Mouse (Mus musculus) MEL (cell line): ENCODE measurements at regions not wholly inside any gene's neighbourhood (a gene's known extent, or its start where the extent isn't known, plus 50 kb on each side); places are given as distances from the start of the nearest gene placed in this dataset.

Source experiments
- DNase-seq: peaks from one replicate; pipeline ENCODE4 v3.0.0; 2011; ENCODE audit warnings: low read depth, low spot score
- H3K27ac ChIP-seq: 2 replicates; pipeline ENCODE4 v1.5.1; 2012; ENCODE audit warnings: low read depth, mild to moderate bottlenecking, control low read depth, low read length, moderate library complexity; ENCODE audit not compliant: control insufficient read depth
- H3K27me3 ChIP-seq, 2 experiments: fragments of 150-350 bp in 1 of 2; sonication (generic) in 1 of 2; 2 replicates each; pipeline ENCODE4 v1.6.1; 2012; ENCODE audit warnings: low read length in 2 of 2, mild to moderate bottlenecking in 2 of 2, improper control_type of control experiment in 1 of 2, moderate library complexity in 1 of 2; ENCODE audit not compliant: insufficient read depth in 2 of 2, control insufficient read depth in 1 of 2
- H3K36me3 ChIP-seq, 2 experiments: 2 replicates each; pipeline ENCODE4 v1.6.1; 2012 to 2014; ENCODE audit warnings: low read length in 2 of 2, improper control_type of control experiment in 1 of 2, inconsistent platforms in 1 of 2, mild to moderate bottlenecking in 1 of 2; ENCODE audit not compliant: insufficient read depth in 2 of 2, control insufficient read depth in 1 of 2
- H3K4me1 ChIP-seq, 2 experiments: fragments of 150-350 bp in 1 of 2; sonication (generic) in 1 of 2; 2 replicates each; pipeline ENCODE4 v1.6.1; 2012; ENCODE audit warnings: low read length in 2 of 2, improper control_type of control experiment in 1 of 2, mild to moderate bottlenecking in 1 of 2; ENCODE audit not compliant: insufficient read depth in 2 of 2, control insufficient read depth in 1 of 2
- H3K4me3 ChIP-seq, 2 experiments: fragments of 150-350 bp in 1 of 2; sonication (generic) in 1 of 2; 2 replicates each; pipeline ENCODE4 v1.5.1; 2012; ENCODE audit warnings: low read depth in 2 of 2, low read length in 2 of 2, mild to moderate bottlenecking in 2 of 2, moderate library complexity in 2 of 2, control low read depth in 1 of 2, improper control_type of control experiment in 1 of 2; ENCODE audit not compliant: control insufficient read depth in 1 of 2, insufficient read depth in 1 of 2
- H3K79me2 ChIP-seq: 2 replicates; pipeline ENCODE4 v1.6.1; 2012; ENCODE audit warnings: mild to moderate bottlenecking, low read length, moderate library complexity; ENCODE audit not compliant: control insufficient read depth, poor library complexity, insufficient read depth
- H3K9ac ChIP-seq: 2 replicates; pipeline ENCODE4 v1.6.1; 2012; ENCODE audit warnings: low read depth, mild to moderate bottlenecking, control low read depth, low read length, moderate library complexity; ENCODE audit not compliant: control insufficient read depth, poor library complexity, severe bottlenecking
- H3K9me3 ChIP-seq: fragments of 150-350 bp; sonication (generic); replicated peaks from 2 replicates; pipeline ENCODE4 v1.6.1; 2012; ENCODE audit warnings: mild to moderate bottlenecking, low read length, improper control_type of control experiment, moderate library complexity; ENCODE audit not compliant: insufficient read depth
- CTCF ChIP-seq, 3 experiments: IDR thresholded peaks in 2 of 3; conservative IDR thresholded peaks in 1 of 3; 2 replicates each; pipeline ENCODE4 v1.5.1; 2011 to 2012; ENCODE audit warnings: low read length in 3 of 3, low read depth in 2 of 3, mild to moderate bottlenecking in 2 of 3, improper control_type of control experiment in 1 of 3, inconsistent platforms in 1 of 3, mixed read lengths in 1 of 3, moderate library complexity in 1 of 3; ENCODE audit not compliant: control insufficient read depth in 1 of 3, insufficient read depth in 1 of 3, poor library complexity in 1 of 3, severe bottlenecking in 1 of 3
- E2F4 ChIP-seq: IDR thresholded peaks from 2 replicates; pipeline ENCODE4 v1.6.1; 2011; ENCODE audit warnings: low read depth, low read length, improper control_type of control experiment, borderline replicate concordance
- ETS1 ChIP-seq: IDR thresholded peaks from 2 replicates; pipeline ENCODE4 v1.6.1; 2012; ENCODE audit warnings: low read depth, mild to moderate bottlenecking, inconsistent platforms, low read length, improper control_type of control experiment, moderate library complexity
- GABPA ChIP-seq: IDR thresholded peaks from 2 replicates; pipeline ENCODE4 v1.6.1; 2012; ENCODE audit warnings: low read depth, mild to moderate bottlenecking, inconsistent platforms, low read length, improper control_type of control experiment, moderate library complexity
- HCFC1 ChIP-seq: IDR thresholded peaks from 2 replicates; pipeline ENCODE4 v1.6.1; 2012; ENCODE audit warnings: low read depth, mild to moderate bottlenecking, inconsistent platforms, low read length, improper control_type of control experiment, moderate library complexity
- JUND ChIP-seq: IDR thresholded peaks from 2 replicates; pipeline ENCODE4 v1.6.1; 2011; ENCODE audit warnings: low read depth, mild to moderate bottlenecking, improper control_type of control experiment, low read length
- MAFK ChIP-seq: IDR thresholded peaks from 2 replicates; pipeline ENCODE4 v1.6.1; 2011; ENCODE audit warnings: low read depth, mild to moderate bottlenecking, low read length, improper control_type of control experiment, borderline replicate concordance
- MAZ ChIP-seq: IDR thresholded peaks from 2 replicates; pipeline ENCODE4 v1.6.1; 2012; ENCODE audit warnings: low read depth, mild to moderate bottlenecking, inconsistent platforms, low read length, improper control_type of control experiment
- MEF2A ChIP-seq: IDR thresholded peaks from 2 replicates; pipeline ENCODE4 v1.6.1; 2014; ENCODE audit warnings: low read depth, mild to moderate bottlenecking, inconsistent platforms, low read length, improper control_type of control experiment; ENCODE audit not compliant: poor library complexity, insufficient replicate concordance, severe bottlenecking; ENCODE audit errors: extremely low read depth
- MYB ChIP-seq: IDR thresholded peaks from 2 replicates; pipeline ENCODE4 v1.6.1; 2011; ENCODE audit warnings: mild to moderate bottlenecking, low read depth, low read length, improper control_type of control experiment
- NELFE ChIP-seq: IDR thresholded peaks from 2 replicates; pipeline ENCODE4 v1.6.1; 2011; ENCODE audit warnings: low read depth, low read length, improper control_type of control experiment
- NRF1 ChIP-seq: IDR thresholded peaks from 2 replicates; pipeline ENCODE4 v1.6.1; 2014; ENCODE audit warnings: low read depth, mild to moderate bottlenecking, inconsistent platforms, low read length, improper control_type of control experiment, moderate library complexity; ENCODE audit not compliant: poor library complexity, insufficient read depth, severe bottlenecking
- POLR2AphosphoS2 ChIP-seq: IDR thresholded peaks from 2 replicates; pipeline ENCODE4 v1.6.1; 2011; ENCODE audit warnings: low read length, improper control_type of control experiment
- POLR2AphosphoS5 ChIP-seq: IDR thresholded peaks from 2 replicates; pipeline ENCODE4 v1.6.1; 2012; ENCODE audit warnings: low read depth, borderline replicate concordance, mild to moderate bottlenecking, inconsistent platforms, low read length, moderate library complexity, mixed read lengths
- SMC3 ChIP-seq: IDR thresholded peaks from 2 replicates; pipeline ENCODE4 v1.6.1; 2011; ENCODE audit warnings: low read depth, low read length, improper control_type of control experiment
- UBTF ChIP-seq: IDR thresholded peaks from 2 replicates; pipeline ENCODE4 v1.6.1; 2012; ENCODE audit warnings: low read depth, mild to moderate bottlenecking, inconsistent platforms, low read length, improper control_type of control experiment, moderate library complexity, borderline replicate concordance; ENCODE audit not compliant: insufficient read depth
- USF1 ChIP-seq: IDR thresholded peaks from 2 replicates; pipeline ENCODE4 v1.6.1; 2014; ENCODE audit warnings: low read depth, mild to moderate bottlenecking, inconsistent platforms, low read length, improper control_type of control experiment, moderate library complexity
- USF2 ChIP-seq, 2 experiments: IDR thresholded peaks; 2 replicates each; pipeline ENCODE4 v1.6.1; 2011 to 2012; ENCODE audit warnings: improper control_type of control experiment in 2 of 2, low read length in 2 of 2, borderline replicate concordance in 1 of 2, inconsistent platforms in 1 of 2, low read depth in 1 of 2, mild to moderate bottlenecking in 1 of 2; ENCODE audit not compliant: insufficient read depth in 1 of 2
- ZKSCAN1 ChIP-seq: IDR thresholded peaks from 2 replicates; pipeline ENCODE4 v1.6.1; 2012; ENCODE audit warnings: low read depth, mild to moderate bottlenecking, inconsistent platforms, low read length, improper control_type of control experiment, moderate library complexity
- ZMIZ1 ChIP-seq: IDR thresholded peaks from 2 replicates; pipeline ENCODE4 v1.6.1; 2012; ENCODE audit warnings: low read depth, mild to moderate bottlenecking, inconsistent platforms, low read length, improper control_type of control experiment, moderate library complexity

DNA sequence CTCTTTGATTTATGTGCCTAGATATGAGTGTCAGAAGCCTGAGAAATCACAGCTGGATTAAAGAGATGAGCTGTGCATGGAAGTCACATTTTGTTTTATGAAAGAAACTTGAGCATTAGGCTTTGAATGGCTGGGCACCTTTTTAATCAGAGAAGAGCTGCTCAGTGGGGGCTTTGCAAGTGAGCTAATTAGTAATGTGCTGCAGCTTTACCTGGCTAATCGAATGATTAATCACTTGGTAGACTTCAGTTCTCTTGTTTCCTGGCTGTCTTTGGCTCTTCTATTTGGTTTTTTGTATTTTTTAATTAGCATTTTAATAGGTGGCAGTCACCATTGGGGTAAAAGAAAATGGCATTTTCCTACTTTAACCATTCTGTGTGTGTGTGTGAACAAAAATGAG, 278.2 kb upstream of the Gm10192 start:
- no peaks in the 10 kb centered on the region for H3K36me3 ChIP-seq
- H3K9me3 ChIP-seq, result no peaks in the 10 kb centered on the region
- TF ChIP-seq MYB (no peak), GABPA (no peak), ETS1 (no peak), SMC3 (no peak), POLR2AphosphoS5 (no peak), MAZ (no peak), USF1 (no peak), USF2 (IDR thresholded peaks at IDR 0.05; ENCODE audit: borderline replicate concordance in 1 of 2, insufficient read depth in 1 of 2, low read depth in 1 of 2, low read length in 2 of 2) (no peak), ZKSCAN1 (no peak), ZMIZ1 (no peak), UBTF (no peak), POLR2AphosphoS2 (no peak), CTCF (IDR thresholded peaks at IDR 0.05 in 2 of 3, conservative IDR thresholded peaks at IDR 0.05 in 1 of 3; ENCODE audit: control insufficient read depth in 1 of 3, insufficient read depth in 1 of 3, low read depth in 2 of 3, low read length in 3 of 3, poor library complexity in 1 of 3, severe bottlenecking in 1 of 3) (no peak), HCFC1 (no peak), NELFE (no peak), E2F4 (no peak)
- no peak overlapping the region for H3K27ac ChIP-seq
- no peaks in the 10 kb centered on the region for H3K4me1 ChIP-seq
- no peak overlapping the region for H3K4me3 ChIP-seq
- H3K9ac ChIP-seq, result no peak overlapping the region
- no peak for DNase-seq
- no peaks in the 10 kb centered on the region for H3K27me3 ChIP-seq
- H3K79me2 ChIP-seq, result no peaks in the 10 kb centered on the region

DNA sequence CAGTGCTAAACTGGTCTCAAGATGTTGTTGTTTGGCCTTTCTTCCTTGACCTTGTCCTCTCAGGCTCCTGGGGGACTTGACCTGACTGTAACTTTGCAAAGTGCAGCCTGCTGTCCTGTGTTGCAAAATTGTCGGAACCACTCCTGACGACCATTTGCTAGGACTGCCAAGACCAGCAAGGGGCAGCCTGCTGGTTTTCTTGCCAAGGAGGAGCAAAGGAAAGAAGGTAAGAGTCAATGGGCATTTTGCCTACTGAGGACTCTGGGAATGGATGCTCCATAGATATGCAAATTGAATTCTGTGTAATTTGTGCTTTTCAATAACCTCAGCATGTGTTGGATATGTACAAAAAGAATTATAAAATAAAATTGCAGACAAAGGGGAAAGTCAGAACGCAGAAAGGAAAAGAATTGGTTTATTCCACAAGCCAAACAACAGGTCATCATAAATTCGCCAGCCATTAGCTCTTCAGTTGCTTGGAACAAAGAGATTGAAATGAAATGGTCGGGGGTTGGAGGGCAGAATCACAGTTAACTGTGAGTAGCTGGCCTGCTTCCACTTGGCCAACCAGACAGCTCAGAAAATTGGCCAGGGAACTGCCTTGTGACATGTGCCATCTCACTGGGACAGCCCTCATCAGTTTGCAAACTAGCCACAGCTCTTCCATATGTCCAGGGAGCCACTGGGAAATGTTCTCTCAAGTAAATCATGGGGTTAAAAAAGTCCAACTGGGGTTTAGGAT, 256.5 kb upstream of the Gm10192 start:
- Histone ChIP-seq H3K79me2 (no peaks in the 10 kb centered on the region), H3K27ac (no peak overlapping the region), H3K36me3 (no peaks in the 10 kb centered on the region), H3K9ac (no peak overlapping the region), H3K9me3 (no peaks in the 10 kb centered on the region), H3K27me3 (0 out of 4 replicates have a peak, but pooled peaks cover 0 to 1% of the 10 kb centered on the region in 2 experiments), H3K4me3 (no peak overlapping the region), H3K4me1 (no peaks in the 10 kb centered on the region)
- no peak for DNase-seq
- TF ChIP-seq MAFK (no peak), CTCF (IDR thresholded peaks at IDR 0.05 in 2 of 3, conservative IDR thresholded peaks at IDR 0.05 in 1 of 3; ENCODE audit: control insufficient read depth in 1 of 3, insufficient read depth in 1 of 3, low read depth in 2 of 3, low read length in 3 of 3, poor library complexity in 1 of 3, severe bottlenecking in 1 of 3) (no peak), MEF2A (no peak), ZKSCAN1 (no peak), JUND (no peak), HCFC1 (no peak), NRF1 (no peak)
